In genomic region chr19:6340524-6341452, GRCm38 (mm10) we compare ENCODE assay signal across 8 mouse cellular contexts. TPM values are rescaled to one million over a fixed set of nuclear protein-coding genes. Genes with fewer than 3 reads are reported as not detected.
DNase-seq lines count a peak whose midpoint lies in the region; ATAC-seq and TF ChIP-seq lines count a peak whose summit lies in the region.

Gene Map4k2, plus strand, starts transcription at chr19:6341135.

- H3K9ac ChIP-seq in hindbrain, embryonic 16.5 days (ENCODE audit: low read depth, low read length): peak within 1 kb of the TSS; percentile 78

- intact Hi-C loops in left cerebral cortex, adult 2 months (cut with DNase I): no loop called here

- H3K9me3 ChIP-seq in hindbrain, embryonic 16.5 days (ENCODE audit: control insufficient read depth, low read length): no peaks in the 10 kb centered on the region

- peak within 1 kb of the TSS; percentile 78 for H3K4me2 ChIP-seq in hindbrain, embryonic 16.5 days (ENCODE audit: low read length)

- H3K4me1 ChIP-seq in hindbrain, embryonic 16.5 days (ENCODE audit: control insufficient read depth, insufficient read depth, low read depth, low read length): peaks cover 29% of the 10 kb centered on the region

- H3K27ac ChIP-seq in hindbrain, embryonic 16.5 days (ENCODE audit: low read depth, low read length): peak within 1 kb of the TSS; percentile 52; the same call in 1 of the 2 replicates
- peak within 1 kb of the TSS; percentile 86 for H3K27ac ChIP-seq in left cerebral cortex, adult 2 months
- H3K27ac ChIP-seq in macrophage: peak within 1 kb of the TSS; percentile 74

- peak; percentile 63 for ATAC-seq in hindbrain, embryonic 16.5 days

- no peaks in the 10 kb centered on the region for H3K27me3 ChIP-seq in hindbrain, embryonic 16.5 days (replicated peaks; ENCODE audit: control insufficient read depth, insufficient read depth, low read length)

- peak within 1 kb of the TSS; percentile 63 for H3K4me3 ChIP-seq in hindbrain, embryonic 16.5 days (ENCODE audit: low read length)
- H3K4me3 ChIP-seq in left cerebral cortex, adult 2 months: peak within 1 kb of the TSS; percentile 81
- peak within 1 kb of the TSS; percentile 54 for H3K4me3 ChIP-seq in macrophage (ENCODE audit: inconsistent target)

- peak; percentile 88 for DNase-seq in T-cell, adult 2 months (ENCODE audit: low spot score)
- peak; percentile 74 to 87 for DNase-seq in cerebellum, postnatal 36 days
- DNase-seq in gastrocnemius, adult 8-10 months (ENCODE audit: low spot score in 2 of 2): peak; percentile 75 to 78
- DNase-seq in left cerebral cortex, adult 2 months (ENCODE audit: extremely low spot score in 1 of 2, low spot score in 2 of 2): peak; percentile 78 to 83
- DNase-seq in retina, postnatal 1 day: peak; percentile 83
- peak; percentile 97 for DNase-seq in thymus, postnatal 4 days

- no peaks in the 10 kb centered on the region for H3K79me2 ChIP-seq in macrophage (ENCODE audit: inconsistent target)

- TF ChIP-seq CTCF in left cerebral cortex, adult 2 months (IDR thresholded peaks at IDR 0.05): peak; percentile 33

- H3K36me3 ChIP-seq in hindbrain, embryonic 16.5 days (ENCODE audit: control insufficient read depth, insufficient read depth, low read length): peaks cover 56% of the 10 kb centered on the region
- H3K36me3 ChIP-seq in macrophage (ENCODE audit: inconsistent target): peaks cover 9% of the 10 kb centered on the region; the same call in 1 of the 2 replicates

- 11% methylated on average over 46 of the region's 72 CpGs for WGBS in hindbrain, embryonic 16.5 days
- 1% methylated on average over 72 of the region's 72 CpGs for WGBS in macrophage (ENCODE audit: missing documents)

RNA-seq across cellular contexts. Expression of gene Map4k2, which starts in this region (rescaled TPM):
- 10 to 100 TPM in 1 of 4 experiments, 1 to 10 TPM in 3; 6.9 to 10.7 (median 8.0) TPM for total RNA-seq in gastrocnemius, adult 8-10 months (2022)
- polyA plus RNA-seq in hindbrain, embryonic 16.5 days (2015; fragmentation: Nextera tagmentation; extraction: Ambion mirVana): 19.6 and 23.1 TPM in 2 replicates
- total RNA-seq in left cerebral cortex, adult 2 months (2021): 100 to 1,000 TPM in 1 of 2 experiments, 10 to 100 TPM in 1; 94.9 to 108 TPM
- 100 to 1,000 TPM in 7 of 26 experiments, 10 to 100 TPM in 19; 36.0 to 138 (median 82.2) TPM for total RNA-seq in macrophage (2018; cell fraction: chromatin; rRNA removed)
- 10 to 100 TPM in 3 of 26 experiments, 1 to 10 TPM in 23; 5.7 to 12.4 (median 8.4) TPM for total RNA-seq in macrophage (2018; cell fraction: cytosol; rRNA removed)
- total RNA-seq in macrophage (2018; cell fraction: nucleus; rRNA removed): 10 to 100 TPM; 16.9 to 81.8 (median 38.2) TPM
- 6.8 to 15.8 TPM (median 8.5 TPM) in 3 replicates for polyA plus RNA-seq in macrophage (2018)

Comparison
In these comparisons a context has a peak if more than half of its experiments do, and no peak if none do; other contexts are left out.
1. Peak in every context shown above with its lines: DNase-seq, ATAC-seq, H3K4me3 ChIP-seq and H3K27ac ChIP-seq.
2. RNA of gene Map4k2 (total RNA-seq): 94.9 to 108 TPM in left cerebral cortex, adult 2 months; 6.9 to 10.7 TPM in gastrocnemius, adult 8-10 months; every median in the first group is over 4 times any median in the second.